Mouse (Mus musculus) G1E-ER4 (cell line): ENCODE data around the gene Sult1e1. TPM values are rescaled to one million over a fixed set of nuclear protein-coding genes. Genes with fewer than 3 reads are reported as not detected.

ENCODE experiments used
- GATA1 ChIP-seq: IDR thresholded peaks from one replicate; pipeline ENCODE4 v1.8.0; 2012; ENCODE audit warnings: low read length, inconsistent platforms
- polyA plus RNA-seq: library from polyadenylated mRNA; stranded (reverse); fragments of >175 nt; gene quantifications from 2 replicates; pipeline ENCODE4 v1.2.3, GENCODE M21; 2012

Sult1e1 gene
- polyA plus RNA-seq: not detected in 2 replicates

- no peak for TF ChIP-seq GATA1
Measured at GRCm38 (mm10) chr5:87591494-87591893, at the start of gene Sult1e1. Gene Sult1e1, minus strand, starts transcription at chr5:87591594.

DNA sequence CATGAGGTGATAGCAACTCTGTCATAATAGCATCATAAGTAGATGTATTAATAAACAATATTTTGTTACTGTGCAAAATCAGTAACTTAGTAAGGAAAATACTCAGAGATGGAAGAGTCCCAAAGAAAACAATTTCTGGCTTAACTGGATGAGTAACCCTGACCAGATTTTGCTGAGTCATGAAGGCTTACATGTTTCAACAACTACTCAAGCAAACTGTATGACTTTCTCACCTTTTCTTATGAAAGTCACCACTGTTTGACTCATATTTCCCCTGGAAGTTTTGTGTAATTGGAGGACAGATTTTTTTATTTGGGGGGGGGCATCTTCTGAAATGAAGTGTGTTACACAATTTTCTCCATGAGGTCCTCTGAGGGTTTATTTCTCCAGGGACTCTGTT is 31.3 kb upstream of the Sult1e1 start:
- no peak for TF ChIP-seq GATA1

GRCm38 (mm10) chr5:87615128-87615390 is 23.7 kb upstream of the Sult1e1 start:
- TF ChIP-seq GATA1: no peak

- TF ChIP-seq GATA1: no peak
Measured at GRCm38 (mm10) chr5:87614364-87615127, 23.2 kb upstream of the Sult1e1 start.

DNA sequence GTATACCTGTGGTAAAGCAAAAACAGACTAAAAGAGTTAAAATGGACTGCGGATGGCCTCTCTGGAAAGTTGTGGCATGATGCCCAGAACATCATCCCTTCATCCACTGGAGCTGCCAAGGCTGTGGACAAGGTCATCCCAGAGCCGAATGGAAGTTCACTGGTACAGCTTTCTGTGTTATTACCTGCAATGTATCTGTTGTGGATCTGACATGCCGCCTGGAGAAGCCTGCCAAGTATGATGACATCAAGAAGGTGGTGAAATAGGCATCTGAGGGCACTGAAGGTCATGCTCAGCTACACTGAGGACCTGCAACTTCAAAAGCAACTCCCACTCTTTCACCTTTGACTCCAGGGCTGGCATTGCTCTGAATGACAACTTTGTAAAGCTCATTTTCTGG is 9.6 kb upstream of the Sult1e1 start:
- no peak for TF ChIP-seq GATA1

DNA sequence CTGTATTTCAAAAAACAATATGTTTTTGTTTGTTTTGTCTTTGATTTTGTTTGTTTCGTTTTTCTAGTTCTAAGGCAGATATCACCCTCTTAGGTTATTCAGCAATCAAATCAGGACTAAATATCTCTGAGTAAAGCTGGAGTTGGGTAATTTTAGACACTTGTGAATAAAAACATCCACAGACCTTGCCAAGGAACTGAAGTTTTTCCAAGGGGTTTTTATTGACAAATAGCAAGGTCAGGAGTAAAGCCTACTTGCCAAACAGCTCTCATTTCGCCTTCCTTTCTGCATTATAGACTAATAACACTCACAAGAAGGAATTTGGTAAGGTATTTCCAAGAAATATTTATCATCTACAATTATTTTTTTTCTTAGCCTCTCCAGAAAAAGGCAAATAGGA is 6.5 kb upstream of the Sult1e1 start:
- no peak for TF ChIP-seq GATA1

DNA sequence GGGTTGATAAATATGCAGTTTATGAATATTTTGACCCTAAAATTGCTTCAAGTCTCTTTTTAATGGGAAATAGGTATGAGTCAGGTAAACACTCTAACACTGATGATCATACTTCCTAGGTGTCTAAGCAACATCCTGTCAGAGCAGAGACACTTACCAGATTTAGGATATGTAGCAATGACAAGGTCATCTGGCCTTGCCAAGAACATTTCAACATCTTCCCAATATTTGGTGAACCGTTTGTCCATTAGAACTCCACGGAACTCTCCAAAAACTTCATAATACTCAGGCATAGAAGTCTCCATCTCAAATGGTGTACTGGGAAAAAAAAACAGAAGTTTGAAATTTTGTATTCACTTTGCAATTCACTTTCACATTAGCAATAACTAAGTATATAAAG is 1.5 kb downstream of the Sult1e1 start:
- TF ChIP-seq GATA1: no peak

GRCm38 (mm10) chr5:87580389-87580788 is 11.0 kb downstream of the Sult1e1 start:
- no peak for TF ChIP-seq GATA1

DNA sequence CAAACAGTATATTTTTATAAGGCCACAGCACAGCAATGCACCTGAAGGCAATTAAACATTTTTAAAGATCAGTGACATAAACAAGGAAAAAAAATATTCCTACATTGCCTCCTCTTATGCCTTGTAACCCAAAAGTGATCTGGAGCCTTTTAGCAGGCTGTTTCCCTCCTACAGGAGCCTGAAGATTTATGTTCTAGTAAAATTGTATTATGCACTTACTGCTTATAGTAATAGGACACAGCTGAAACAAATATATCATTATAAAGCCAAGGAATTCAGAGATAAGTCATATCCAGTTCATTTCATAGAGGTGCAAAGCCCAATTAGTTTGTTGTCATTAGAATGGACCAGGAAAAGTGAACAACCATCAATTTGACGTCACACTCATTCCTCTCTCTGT is 17.2 kb downstream of the Sult1e1 start:
- TF ChIP-seq GATA1: no peak

GRCm38 (mm10) chr5:87573490-87573889 is 17.9 kb downstream of the Sult1e1 start:
- TF ChIP-seq GATA1: no peak

GRCm38 (mm10) chr5:87572781-87573180 is 18.6 kb downstream of the Sult1e1 start:
- no peak for TF ChIP-seq GATA1

- no peak for TF ChIP-seq GATA1
Measured at GRCm38 (mm10) chr5:87568845-87569244, 22.5 kb downstream of the Sult1e1 start, which contains the start of gene Sult1d1. Gene Sult1d1, minus strand, starts transcription at chr5:87569027.

DNA sequence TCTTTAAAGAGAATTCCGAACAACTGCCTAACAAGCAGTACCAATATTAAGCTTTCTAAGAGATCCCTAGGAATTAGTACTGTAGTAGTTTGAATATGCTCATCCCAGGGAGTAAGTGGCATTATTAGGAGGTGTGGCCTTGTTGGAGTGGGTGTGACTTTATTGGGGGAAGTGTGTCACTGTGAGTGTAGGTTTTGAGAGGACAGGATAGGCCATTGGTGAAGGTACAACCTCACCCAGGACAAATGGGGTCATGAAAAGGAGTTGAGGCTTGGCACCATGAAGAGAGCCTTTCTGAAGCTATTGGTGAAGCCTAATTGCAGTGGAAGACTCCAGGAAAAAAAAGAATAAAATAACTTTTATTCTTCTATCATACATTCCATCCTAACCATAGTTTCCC is 24.1 kb downstream of the Sult1e1 start:
- no peak for TF ChIP-seq GATA1

DNA sequence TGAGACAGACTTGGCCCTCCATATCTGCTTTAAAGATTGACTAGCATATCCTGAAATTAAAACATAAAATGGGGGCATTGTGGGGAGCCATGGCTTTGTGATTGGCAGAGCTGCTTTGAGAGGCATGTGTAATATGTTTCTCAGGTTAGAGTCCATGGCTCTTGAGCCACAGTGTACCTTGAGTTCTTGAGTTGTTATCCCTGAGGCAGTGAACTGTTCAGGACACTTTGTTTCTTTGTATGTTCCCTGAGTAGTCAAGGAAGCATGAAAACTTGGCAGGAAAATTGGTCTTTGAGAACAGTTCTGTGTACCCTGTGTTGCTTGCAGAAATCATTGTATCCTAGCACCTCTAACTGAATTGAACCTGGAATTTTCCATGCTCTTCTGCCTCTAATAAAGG is 28.4 kb downstream of the Sult1e1 start:
- TF ChIP-seq GATA1: no peak

DNA sequence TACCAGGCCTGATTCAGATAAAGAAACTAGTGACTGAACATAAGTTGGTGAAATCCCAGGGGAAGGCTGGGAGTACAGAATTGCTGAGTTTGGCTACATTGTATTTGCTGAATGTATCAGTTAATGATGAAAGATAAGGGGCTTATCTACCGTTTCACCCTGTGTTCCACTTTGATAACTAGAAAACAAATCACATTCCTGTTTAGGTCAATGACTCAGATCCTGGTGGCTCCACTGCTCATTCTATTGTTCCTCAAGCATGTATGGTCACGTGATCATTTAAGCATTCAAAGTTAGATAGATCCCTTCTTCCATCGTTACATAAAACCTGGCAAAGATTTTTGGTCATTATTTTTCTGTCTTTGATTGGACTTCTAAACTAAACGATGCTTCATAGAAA is 28.9 kb downstream of the Sult1e1 start:
- TF ChIP-seq GATA1: no peak

DNA sequence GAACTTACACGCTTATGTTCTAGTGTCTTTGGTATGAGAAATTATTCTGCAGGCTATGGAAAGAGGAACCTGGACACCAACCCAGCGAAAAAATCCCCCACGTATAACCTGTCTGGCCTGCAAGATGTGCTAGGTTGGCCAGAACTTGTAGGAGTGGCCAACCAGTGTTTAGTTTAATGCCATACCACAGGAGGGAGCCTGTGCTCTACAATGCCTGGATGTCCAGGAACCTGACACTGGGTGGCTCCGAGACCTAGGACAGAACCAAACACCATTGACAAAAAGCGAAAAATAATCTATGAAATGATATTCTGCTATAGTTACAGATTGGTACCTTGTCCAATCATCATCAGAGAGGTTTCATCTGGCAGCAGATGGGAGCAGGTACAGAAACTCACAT is 31.2 kb downstream of the Sult1e1 start:
- no peak for TF ChIP-seq GATA1

GRCm38 (mm10) chr5:87550935-87551334 is 40.5 kb downstream of the Sult1e1 start:
- no peak for TF ChIP-seq GATA1

DNA sequence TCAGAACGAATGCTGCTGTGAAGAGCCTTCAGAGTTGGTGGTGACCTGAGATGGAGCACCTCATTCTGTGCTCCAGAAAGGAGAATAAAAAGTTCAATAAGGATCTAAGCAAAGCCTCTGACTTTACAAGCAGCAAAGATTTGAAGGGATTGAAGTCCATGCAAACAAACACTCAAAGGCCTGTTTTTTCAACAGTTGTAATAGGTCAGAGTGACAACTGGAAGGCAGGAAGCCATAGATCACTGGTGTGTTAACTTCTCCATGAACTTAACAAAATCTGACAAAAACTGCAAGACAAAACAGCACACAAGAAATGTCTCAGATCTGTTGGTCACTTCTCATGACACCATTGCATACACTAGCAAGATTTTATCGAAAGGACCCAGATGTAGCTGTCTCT is 53.3 kb downstream of the Sult1e1 start, which contains the start of gene Sult1b1:
Gene Sult1b1 (minus strand): TSS at position 85 of the 400 bp plus-strand sequence.
- no peak for TF ChIP-seq GATA1
